Mouse (Mus musculus): ENCODE measurements at regions not wholly inside any gene's neighbourhood (a gene's known extent, or its start where the extent isn't known, plus 50 kb on each side); places are given as distances from the start of the nearest gene placed in this dataset.

DNA sequence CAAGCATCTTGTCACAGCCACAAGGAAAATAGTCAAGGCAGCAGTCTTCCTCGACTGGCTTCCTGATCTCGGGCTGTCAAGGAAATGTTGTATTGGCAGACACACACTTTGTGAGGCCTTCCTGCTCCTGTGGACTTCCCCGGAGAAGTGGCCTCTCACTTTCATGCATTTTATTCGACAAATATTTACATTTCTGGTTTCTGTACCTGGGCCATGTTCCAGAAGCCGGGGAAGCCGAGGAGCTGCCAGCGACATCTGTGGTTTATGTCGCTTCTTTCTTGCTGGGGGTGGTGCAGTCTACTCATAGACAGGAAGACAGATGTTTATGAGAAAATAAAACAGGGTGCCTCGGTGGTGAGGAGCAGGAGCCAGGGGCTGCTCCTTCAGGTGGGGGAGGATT lies 372.5 kb upstream of the Kcnab2 start:
- no peak for DNase-seq (ENCODE audit: low read depth, low spot score)

DNA sequence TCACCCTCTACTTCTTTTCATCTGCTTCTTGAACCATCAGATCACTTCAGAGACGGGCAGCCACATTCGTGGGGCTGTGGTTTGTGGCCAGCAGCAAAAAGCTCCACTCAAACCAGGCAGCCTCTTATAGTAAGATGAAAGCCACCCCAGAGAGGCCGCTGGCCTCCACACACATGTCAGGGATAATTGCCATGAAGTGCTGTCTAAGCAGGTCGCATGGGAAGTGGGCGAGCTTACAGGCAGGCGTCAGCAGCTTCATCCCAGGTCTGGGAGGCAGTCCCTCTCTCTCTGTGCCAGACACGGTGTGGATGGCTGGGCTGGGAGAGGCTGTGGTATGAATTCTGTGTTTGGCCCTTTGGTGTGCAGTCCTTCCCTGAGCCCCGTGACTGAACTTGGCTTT lies 358.4 kb upstream of the Kcnab2 start:
- DNase-seq (ENCODE audit: low read depth, low spot score), result no peak

DNA sequence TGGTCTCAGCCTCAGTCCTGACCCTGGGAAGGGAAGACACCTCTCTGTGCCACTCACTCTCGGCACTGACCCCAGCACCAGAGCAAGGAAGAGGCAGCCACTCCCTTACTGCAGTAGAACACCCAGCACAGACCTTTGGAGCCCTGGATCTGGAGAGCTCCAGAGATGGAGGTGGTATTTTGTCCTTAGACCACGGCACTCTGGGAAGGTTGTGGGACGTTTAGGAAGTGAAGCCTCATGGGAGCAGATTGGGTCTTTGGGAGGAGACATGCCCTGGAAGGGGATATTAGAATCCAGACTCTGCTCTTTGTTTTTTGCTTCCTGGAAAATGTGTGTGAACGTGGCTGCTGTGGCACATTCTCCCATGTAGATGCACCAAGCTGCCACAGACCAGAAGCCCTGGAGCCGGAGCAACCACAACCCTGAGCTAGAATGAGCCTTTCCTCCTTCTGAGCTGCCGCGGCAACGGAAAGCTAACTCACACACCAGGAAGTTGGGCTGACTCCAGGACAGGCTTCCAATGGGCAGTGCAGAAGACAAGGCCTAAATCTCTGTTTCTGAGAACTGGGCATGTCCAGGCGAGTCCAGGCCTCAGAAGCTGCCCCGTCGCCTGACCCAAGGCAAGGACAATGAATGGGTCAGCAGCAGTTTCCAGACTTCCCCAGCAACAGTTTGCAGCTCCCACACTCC lies 356.9 kb upstream of the Kcnab2 start:
- peak; percentile 2 for DNase-seq (ENCODE audit: low read depth, low spot score)

DNA sequence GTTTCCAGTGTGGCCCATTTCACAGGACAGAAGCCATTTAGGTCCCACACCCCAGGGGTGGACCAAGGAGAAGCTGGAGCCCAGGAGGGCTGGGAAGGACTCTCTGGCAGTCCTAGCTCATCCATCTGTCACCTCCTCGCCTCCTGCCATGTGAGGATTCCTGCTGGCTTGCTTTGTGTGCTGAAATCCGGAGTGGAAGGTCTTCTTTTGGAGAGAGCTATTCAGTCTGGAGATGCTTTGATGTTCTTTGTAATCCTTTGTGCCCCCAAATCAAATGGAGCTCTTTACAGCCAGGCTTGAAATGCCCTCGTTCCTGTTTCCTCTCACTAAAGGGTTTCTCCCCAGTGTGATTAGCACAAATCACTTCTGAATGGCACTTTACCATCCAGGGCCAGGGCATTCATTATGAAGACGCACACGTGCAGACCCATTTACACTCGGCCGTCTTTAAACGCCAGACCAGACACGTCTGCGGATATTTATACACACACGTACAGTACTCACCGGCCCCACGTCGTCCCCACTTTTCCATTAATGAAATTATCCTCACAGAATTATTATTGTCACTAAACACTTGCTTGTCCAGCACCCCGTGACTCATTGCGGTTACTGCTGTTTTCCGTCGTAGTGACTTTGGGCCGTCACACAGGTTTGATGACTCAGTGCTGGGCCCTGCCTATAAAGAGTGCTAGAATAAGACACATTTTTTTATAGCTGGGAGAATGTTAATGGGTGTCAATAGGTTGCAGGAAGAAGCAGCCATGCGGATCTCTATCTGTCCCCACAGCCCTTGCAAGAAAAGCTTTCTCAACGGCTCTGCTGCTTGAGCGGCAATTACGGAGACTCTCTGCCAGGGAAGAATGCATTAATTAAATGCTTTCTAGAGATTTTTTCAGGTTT lies 356.0 kb upstream of the Kcnab2 start:
- peak; percentile 13 for DNase-seq (ENCODE audit: low read depth, low spot score)

DNA sequence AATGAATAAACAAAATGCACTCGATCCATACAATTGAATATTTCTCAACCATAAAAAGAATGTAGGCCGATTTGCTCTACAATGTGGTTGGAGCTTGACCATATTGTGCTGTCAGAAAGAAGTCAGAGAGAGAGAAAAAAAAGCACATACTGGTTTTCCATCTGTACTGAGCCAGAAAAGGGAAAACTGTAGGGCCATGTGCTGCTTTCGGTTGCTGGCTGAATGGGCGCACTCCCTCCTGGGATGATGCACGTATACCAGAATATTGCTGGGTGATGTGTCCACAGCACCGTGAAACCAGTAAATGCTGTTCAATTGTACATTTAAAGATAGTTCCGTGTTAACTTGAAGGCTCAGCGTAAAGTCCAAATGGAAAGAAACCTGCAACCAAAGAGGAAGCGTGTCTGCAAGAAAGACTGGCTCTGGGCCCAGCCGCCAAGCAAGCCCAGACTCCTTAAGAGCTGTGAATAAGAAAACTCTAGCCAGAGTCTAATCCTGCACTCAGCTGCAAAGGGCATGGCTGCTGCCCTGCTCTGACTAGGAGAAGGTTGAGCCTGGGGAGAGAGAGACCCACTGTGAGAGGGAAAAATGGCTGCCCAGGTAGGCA lies 355.2 kb upstream of the Kcnab2 start:
- DNase-seq (ENCODE audit: low read depth, low spot score), result no peak

DNA sequence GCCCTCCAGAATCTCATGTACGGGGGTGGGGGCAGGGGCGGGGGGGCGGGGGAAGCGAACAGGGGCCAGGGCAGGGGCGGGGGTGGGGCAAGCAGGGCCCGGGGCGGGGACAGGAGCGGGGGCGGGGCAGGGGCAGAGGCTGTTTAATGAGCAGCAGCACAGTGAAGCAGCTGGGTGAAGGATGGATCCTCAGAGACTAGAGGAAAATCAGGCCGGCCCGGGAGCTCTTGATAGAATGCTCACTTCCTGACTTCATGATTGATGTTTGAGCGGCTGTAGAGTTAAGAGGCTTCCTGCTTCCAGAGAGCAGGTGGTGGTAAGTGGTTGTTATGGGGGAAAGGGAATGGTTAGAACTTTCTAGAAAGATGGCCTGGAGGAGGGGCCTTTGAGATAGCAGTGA lies 347.5 kb upstream of the Kcnab2 start:
- no peak for DNase-seq (ENCODE audit: low read depth, low spot score)

DNA sequence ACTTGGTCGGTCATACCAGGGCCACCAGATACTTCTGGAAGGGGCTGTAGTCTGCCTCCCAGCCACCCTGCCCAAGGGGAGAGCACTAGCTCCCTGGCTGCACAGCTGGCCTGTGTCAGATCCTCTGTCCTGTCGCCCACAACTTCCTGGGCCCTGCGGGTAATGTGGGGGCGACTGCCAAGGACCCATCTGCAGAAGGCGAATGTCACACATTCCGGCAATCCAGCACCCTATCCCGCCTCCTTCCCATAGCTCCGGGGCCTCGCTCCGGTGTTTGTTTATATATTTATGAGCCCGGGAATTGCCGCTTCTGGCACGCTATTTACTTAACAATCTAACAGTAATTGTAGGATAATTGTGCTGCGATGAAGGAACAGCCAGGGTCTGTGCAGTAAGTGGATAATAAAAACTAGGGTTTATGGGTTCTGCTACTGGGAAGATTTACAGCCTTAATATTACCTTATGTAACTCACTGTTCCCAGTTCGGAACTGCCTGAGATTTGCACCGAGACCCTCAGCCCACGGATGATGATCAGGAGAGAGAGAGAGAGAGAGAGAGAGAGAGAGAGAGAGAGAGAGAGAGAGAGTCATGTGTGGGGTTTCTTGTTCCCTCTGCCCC lies 338.6 kb upstream of the Kcnab2 start:
- DNase-seq (ENCODE audit: low read depth, low spot score), result no peak

DNA sequence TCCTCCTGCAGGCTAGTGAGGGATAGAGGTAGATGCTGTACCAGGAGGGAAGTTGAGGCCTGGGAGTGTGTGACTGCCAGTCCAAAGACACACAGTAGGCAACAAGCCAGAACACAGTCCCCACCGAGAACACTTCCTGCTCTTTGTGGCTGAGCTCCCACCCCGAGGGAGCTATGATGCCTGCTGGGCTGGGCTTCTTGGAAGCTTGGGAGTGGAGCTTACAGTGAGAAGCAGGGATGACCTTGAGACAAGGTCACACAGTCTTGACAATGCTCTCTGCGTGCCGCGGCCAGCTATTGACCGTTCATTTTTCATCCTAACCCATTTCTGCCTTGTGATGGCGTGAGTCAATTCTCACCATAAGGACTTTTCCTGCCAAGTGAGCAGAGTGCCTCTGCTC lies 328.9 kb upstream of the Kcnab2 start:
- peak; percentile 57 for DNase-seq (ENCODE audit: low read depth, low spot score)

DNA sequence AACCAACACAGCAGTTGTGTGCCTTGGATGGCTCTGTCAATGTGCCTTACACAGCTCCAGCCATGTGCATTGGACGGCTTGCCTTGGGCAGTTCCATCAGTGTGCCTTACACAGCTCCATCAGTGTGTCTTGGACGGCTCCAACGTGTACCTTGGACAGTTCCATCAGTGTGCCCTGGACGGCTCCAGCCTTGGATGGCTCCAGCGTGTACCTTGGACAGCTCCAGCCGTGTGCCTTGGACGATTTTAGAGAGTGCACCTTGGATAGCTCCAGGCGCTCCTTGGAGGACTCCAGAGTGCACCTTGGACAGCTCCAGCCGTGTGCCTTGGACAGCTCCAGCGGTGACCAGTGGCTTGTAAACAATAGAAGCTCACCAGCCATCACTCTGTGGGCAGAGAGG lies 321.7 kb upstream of the Kcnab2 start:
- DNase-seq (ENCODE audit: low read depth, low spot score), result peak; percentile 96

DNA sequence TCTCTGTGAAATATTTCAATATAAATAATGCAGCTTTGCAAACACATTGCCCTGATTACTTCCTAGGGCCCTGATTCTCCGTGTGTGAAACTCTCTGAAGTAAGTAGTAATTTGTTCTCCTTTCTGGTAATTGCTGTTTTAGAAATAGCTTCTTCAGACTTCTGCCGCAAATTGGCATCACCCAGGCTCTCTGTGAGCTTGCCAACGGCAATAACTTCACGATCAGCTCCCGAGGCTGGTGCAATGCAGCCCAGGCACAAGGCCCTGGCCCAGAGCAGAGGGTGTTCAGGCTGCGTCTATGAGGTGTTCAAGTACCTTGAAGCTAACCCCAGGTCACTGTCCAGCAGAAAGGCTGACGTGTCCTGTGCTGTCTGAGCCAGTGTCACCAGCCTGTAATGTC lies 310.8 kb upstream of the Kcnab2 start:
- DNase-seq (ENCODE audit: low read depth, low spot score), result no peak

DNA sequence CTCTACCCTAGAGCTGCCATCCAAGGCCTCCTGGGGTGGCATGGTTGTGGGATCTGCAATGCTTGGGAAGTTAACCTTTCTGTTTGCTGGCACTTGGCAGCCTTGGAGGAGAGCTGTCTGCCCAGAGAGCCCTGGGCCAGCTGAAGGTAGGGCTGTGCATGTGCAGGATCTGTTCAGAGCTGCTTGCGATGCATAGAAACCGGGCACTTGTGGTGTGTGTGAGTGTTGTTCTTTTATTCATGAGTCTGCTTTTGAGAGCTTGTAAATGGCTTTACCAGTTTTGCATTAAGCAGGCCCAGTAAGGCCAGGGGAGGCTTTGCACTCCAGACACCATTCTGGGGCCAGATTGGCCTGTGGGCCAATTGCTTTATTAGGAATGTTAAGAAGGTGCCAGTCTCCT lies 307.3 kb upstream of the Kcnab2 start:
- DNase-seq (ENCODE audit: low read depth, low spot score), result no peak

DNA sequence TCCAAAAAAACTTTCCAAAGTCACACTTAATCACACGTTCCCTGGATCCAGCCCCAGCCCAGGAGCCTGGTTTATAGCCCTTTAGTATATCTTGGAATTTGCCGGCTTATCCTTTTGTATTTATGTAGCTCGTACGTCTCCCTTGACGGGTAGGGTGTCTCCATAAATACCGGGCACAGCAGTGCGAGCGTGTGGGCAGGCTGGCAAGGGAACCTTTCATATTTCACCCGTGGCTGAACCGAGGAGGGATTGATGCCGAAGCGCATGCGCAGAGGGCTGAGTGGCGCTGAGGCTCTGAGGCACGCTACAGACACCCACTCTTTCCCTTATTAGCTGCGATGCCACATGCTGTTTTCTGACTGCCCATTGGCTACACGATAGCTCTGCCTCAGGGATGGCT lies 301.9 kb upstream of the Kcnab2 start:
- no peak for DNase-seq (ENCODE audit: low read depth, low spot score)

DNA sequence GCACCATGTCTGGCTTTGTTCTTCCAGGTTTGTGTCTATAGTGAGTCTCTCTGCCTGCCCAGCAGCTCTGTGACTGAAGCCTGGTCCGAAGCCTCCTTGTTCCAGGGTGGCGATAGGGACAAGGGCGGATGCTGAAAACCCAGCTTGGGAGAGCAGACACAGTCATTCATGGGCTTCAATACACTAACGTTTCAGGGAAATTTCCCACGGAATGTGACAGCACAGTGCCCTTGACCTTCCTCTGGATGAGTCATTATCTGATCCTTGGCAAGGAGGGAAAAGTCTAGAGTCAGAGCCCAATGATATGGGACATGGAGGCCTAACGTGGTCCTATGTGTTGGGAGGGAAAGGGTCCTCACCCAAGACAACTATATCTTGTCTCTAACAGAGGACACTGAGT lies 298.1 kb upstream of the Kcnab2 start:
- no peak for DNase-seq (ENCODE audit: low read depth, low spot score)

DNA sequence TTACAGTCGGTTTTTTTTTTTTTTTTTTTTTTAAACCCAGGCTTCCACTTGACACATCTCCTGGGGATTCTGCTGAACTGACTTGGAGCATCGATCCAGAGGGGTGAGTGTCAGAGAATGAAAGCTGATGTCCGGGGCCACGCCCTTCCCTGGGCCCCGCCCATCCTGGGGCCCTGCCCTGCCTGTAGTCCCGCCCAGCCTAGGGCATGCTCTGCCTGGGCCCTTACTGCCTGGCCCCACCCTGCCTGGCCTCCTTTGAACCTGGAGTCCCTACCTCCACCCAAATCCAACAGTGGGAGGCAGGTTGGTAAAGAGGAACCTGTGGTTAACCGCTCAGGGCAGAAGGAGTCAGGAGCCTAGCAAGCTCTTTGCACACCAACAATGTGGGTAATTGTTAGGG lies 293.7 kb upstream of the Kcnab2 start:
- peak; percentile 54 for DNase-seq (ENCODE audit: low read depth, low spot score)

DNA sequence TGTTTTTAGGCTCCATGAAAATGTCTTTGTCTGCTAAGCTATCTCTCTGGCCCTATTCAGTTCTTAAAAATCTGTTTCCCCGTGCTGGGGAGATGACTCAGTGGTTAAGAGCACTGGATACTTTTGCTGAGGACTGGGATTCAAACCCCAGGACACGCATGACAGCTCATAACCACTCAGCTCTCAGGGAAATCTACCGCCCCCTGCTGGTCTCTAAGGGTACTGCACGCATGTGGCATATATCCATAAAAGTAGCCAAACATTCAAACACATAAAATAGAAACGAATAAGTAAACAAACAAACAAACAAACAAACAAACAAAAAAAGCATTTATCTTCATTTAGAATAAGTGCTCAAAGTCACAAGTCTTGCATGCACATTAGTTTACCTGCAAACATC lies 289.7 kb upstream of the Kcnab2 start:
- peak; percentile 61 for DNase-seq (ENCODE audit: low read depth, low spot score)

DNA sequence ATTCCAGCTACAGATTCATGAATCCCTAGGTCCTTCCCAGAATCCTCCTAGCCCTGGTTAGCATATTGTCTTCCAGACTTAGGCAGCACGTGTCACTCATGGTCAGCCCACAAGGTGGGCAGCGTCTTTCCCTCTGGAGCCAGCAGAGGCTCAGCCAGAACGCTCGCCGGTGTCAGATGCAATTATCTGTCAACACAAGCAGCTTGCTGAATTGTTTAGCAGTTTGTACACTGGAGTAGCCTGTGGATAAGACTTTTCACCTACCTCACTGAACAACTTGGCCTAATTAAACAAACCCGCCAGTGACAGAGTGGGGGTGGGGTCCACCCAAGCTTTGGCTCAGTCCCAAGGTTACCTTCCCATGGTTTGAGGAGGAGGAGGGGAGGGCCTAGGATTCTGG lies 285.4 kb upstream of the Kcnab2 start:
- no peak for DNase-seq (ENCODE audit: low read depth, low spot score)

DNA sequence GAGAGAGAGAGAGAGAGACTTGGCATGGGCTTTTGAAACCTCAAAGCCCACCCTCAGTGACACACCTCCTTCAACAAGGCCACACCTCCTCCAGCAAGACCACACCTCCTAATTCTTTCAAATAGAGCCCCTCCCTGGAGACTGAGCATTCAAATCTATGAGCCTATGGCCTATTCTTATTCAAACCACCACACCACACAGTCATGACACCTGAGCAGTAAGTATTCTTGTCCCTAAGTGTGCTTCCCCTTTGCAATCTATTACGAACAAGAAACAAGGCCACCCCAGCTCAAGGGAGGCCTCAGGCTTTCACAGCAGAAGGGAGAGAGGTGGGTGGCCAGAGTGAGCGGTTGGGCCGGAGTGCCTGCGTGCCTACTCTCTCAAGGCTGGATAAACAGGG lies 284.9 kb upstream of the Kcnab2 start:
- peak; percentile 65 for DNase-seq (ENCODE audit: low read depth, low spot score)

DNA sequence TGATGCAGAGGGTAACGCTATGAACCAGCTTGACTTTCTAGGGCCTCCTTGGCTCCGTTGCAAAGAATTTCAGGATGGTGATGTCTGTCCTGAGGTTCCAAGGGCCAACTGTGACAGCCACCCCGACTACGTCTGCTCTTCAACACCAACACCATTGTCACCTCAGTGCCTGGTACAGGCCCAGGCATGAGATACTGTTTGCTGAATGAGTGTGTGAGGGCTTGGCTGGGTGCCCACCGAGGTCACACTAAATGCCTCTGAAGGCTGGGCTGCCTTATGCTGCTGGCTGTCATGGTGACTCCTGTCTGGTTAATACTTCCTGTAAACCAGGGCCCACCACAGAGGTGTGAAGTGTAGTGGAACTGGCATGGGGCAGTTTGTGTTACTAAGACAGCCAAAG lies 279.5 kb upstream of the Kcnab2 start:
- DNase-seq (ENCODE audit: low read depth, low spot score), result no peak

DNA sequence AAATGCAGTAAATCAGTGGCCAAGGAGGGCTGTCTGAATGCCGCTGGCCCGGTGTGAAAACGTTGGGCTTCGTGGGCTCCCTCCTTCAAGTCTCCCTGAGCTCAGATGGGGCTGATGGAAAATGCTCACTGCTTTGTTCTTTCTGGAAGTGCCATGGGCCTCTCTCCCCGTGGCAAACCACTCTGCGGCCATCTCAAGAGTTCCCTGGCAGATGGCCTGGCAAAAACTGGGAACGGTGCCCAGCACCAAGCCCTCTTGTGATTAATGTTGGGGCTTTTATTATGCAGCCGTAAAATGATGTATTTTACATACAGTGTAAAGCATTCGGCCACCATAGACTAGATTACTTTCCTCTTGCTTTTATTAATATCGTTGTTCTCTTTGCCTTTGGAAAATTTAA lies 278.9 kb upstream of the Kcnab2 start:
- DNase-seq (ENCODE audit: low read depth, low spot score), result no peak

DNA sequence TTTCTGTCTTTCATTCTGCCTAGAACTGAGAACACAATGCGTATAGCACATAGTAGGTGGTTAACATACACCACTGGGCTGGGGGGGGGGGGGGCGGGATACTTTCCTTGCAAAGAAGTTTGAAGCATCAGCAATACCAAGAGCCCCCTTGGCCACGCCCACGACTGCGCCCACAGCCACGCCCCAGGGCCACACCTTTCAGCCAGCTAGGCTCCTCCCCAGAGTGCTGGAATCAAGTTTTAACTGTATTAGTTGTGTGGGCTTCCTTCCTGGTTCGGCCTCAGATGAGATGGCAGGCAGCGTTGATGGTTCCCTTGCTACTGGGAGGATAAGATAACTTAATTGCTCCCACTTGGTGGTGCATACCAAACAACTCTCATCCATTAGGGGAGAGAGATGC lies 278.1 kb upstream of the Kcnab2 start:
- DNase-seq (ENCODE audit: low read depth, low spot score), result no peak

DNA sequence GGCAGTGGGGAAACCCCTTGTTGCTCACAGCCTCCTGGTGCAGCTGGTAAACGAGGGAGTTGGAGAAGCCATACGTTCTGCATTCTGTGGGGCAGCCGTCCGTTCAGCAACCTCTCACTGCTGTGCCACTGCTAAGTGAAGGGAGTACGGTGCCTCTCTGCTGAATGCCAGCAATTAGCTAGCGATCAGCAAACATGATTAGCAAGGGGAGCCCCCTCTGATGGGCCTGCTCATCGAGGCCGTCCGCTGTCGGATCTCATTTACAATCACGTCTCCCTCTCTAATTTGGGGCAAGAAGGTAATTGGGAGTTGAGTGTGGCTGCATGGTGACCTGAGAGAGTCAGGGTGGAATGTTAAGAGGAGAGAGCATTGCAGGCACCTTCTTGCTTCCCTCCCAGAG lies 266.7 kb upstream of the Kcnab2 start:
- no peak for DNase-seq (ENCODE audit: low read depth, low spot score)

DNA sequence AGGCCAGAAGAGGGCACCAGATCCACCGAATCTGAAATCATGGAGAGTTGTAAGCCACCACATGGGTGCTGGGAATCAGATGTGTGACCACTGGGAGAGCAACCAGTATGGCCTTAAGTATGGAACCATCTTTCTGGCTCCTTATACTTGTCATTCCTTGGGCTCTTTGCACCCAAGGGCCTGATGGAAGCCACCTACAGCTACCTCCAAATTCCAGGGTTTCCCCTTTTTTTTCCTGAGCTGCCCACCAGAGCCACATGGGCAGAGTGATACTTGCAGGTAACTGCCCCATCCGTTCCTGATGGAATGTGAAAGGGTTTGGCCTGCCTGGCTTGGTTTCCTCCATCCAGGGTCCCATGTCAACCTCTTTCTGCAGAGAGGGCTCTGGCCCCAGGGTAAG lies 255.3 kb upstream of the Kcnab2 start:
- no peak for DNase-seq (ENCODE audit: low read depth, low spot score)

Data from R1 (cell line).